Mouse (Mus musculus): Measurements from ENCODE around the gene Maz. TPM values are rescaled to one million over a fixed set of nuclear protein-coding genes. Genes with fewer than 3 reads are reported as not detected.

Maz gene
- total RNA-seq (2012; rRNA removed), result 231 and 234 TPM in 2 replicates
- polyA plus RNA-seq (2012; ENCODE audit: insufficient read depth in 1 of 2, insufficient read length in 2 of 2, low read depth in 1 of 2, low replicate concordance in 2 of 2, missing spikeins in 1 of 2), result 100 to 1,000 TPM in 1 of 2 experiments, not detected in 1; 540 TPM

GRCm38 (mm10) chr7:127026984-127027726, at the start of gene Maz:
Gene Maz (minus strand): TSS chr7:127027037.
- peaks cover 39% of the 10 kb centered on the region for H3K79me2 ChIP-seq (ENCODE audit: control insufficient read depth, insufficient read depth, low read length, poor library complexity)
- H3K4me3 ChIP-seq (ENCODE audit: control insufficient read depth in 1 of 2, insufficient read depth in 1 of 2, low read depth in 2 of 2, low read length in 2 of 2), result peak within 1 kb of the TSS; percentile 59 to 86
- H3K9ac ChIP-seq (ENCODE audit: control insufficient read depth, low read depth, low read length, poor library complexity, severe bottlenecking), result peak within 1 kb of the TSS; percentile 97
- no peaks in the 10 kb centered on the region for H3K27me3 ChIP-seq (ENCODE audit: control insufficient read depth in 1 of 2, insufficient read depth in 2 of 2, low read length in 2 of 2)
- peak within 1 kb of the TSS; percentile 98 for H3K27ac ChIP-seq (ENCODE audit: control insufficient read depth, low read depth, low read length)
- DNase-seq (ENCODE audit: low read depth, low spot score), result peak; percentile 100
- TF ChIP-seq CTCF (IDR thresholded peaks at IDR 0.05 in 2 of 3, conservative IDR thresholded peaks at IDR 0.05 in 1 of 3; ENCODE audit: control insufficient read depth in 1 of 3, insufficient read depth in 1 of 3, low read depth in 2 of 3, low read length in 3 of 3, poor library complexity in 1 of 3, severe bottlenecking in 1 of 3) (0 out of 6 replicates have a peak, but pooled peaks of 1 of the 3 experiments have one; percentile 2), SMC3 (IDR thresholded peaks at IDR 0.05; ENCODE audit: low read depth, low read length) (peak; percentile 19; the same call in 1 of the 2 replicates), BHLHE40 (IDR thresholded peaks at IDR 0.05; ENCODE audit: borderline replicate concordance, low read depth, low read length) (peak; percentile 15; the same call in 1 of the 2 replicates), MYB (IDR thresholded peaks at IDR 0.05; ENCODE audit: low read depth, low read length) (peak; percentile 98), USF1 (IDR thresholded peaks at IDR 0.05; ENCODE audit: low read depth, low read length) (peak; percentile 69), EP300 (IDR thresholded peaks at IDR 0.05; ENCODE audit: low read depth in 1 of 2, low read length in 2 of 2) (peak in 1 of 2 experiments; percentile 91; a peak in 2 of 4 replicates), SIN3A (IDR thresholded peaks at IDR 0.05; ENCODE audit: low read length) (peak; percentile 90), POLR2AphosphoS5 (IDR thresholded peaks at IDR 0.05; ENCODE audit: borderline replicate concordance, low read depth, low read length) (no peak; the same call in 1 of the 2 replicates), TBP (IDR thresholded peaks at IDR 0.05; ENCODE audit: low read depth, low read length) (peak; percentile 78), NELFE (IDR thresholded peaks at IDR 0.05; ENCODE audit: low read depth, low read length) (peak; percentile 23), POLR2A (IDR thresholded peaks at IDR 0.05; ENCODE audit: control insufficient read depth in 1 of 2, insufficient read depth in 1 of 2, low read depth in 1 of 2, low read length in 2 of 2, poor library complexity in 1 of 2) (peak; percentile 24 to 71; a peak in 2 of 4 replicates), HCFC1 (IDR thresholded peaks at IDR 0.05; ENCODE audit: low read depth, low read length) (peak; percentile 88), ETS1 (IDR thresholded peaks at IDR 0.05; ENCODE audit: low read depth, low read length) (peak; percentile 79), CHD1 (IDR thresholded peaks at IDR 0.05; ENCODE audit: low read depth, low read length) (no peak), MEF2A (IDR thresholded peaks at IDR 0.05; ENCODE audit: extremely low read depth, insufficient replicate concordance, low read depth, low read length, poor library complexity, severe bottlenecking) (no peak), ZNF384 (IDR thresholded peaks at IDR 0.05; ENCODE audit: low read depth, low read length) (no peak), CHD2 (IDR thresholded peaks at IDR 0.05; ENCODE audit: low read length) (peak; percentile 62), NRF1 (IDR thresholded peaks at IDR 0.05; ENCODE audit: insufficient read depth, low read depth, low read length, poor library complexity, severe bottlenecking) (peak; percentile 79), ELF1 (IDR thresholded peaks at IDR 0.05; ENCODE audit: low read depth, low read length) (0 out of 2 replicates have a peak, but pooled peaks have one; percentile 50), MAZ (IDR thresholded peaks at IDR 0.05; ENCODE audit: low read depth, low read length) (peak; percentile 100), UBTF (IDR thresholded peaks at IDR 0.05; ENCODE audit: borderline replicate concordance, insufficient read depth, low read depth, low read length) (no peak), ZMIZ1 (IDR thresholded peaks at IDR 0.05; ENCODE audit: low read depth, low read length) (peak; percentile 84), MAX (IDR thresholded peaks at IDR 0.05; ENCODE audit: low read length) (peak; percentile 73; the same call in 1 of the 2 replicates), ZC3H11A (IDR thresholded peaks at IDR 0.05; ENCODE audit: low read depth, low read length) (no peak), E2F4 (IDR thresholded peaks at IDR 0.05; ENCODE audit: borderline replicate concordance, low read depth, low read length) (peak; percentile 93; the same call in 1 of the 2 replicates), POLR2AphosphoS2 (IDR thresholded peaks at IDR 0.05; ENCODE audit: low read length) (peak; percentile 99), TCF12 (IDR thresholded peaks at IDR 0.05; ENCODE audit: low read depth, low read length) (peak; percentile 77)
- no peaks in the 10 kb centered on the region for H3K9me3 ChIP-seq (replicated peaks; ENCODE audit: insufficient read depth, low read length)
- peaks cover 28 to 49% of the 10 kb centered on the region in 2 experiments for H3K4me1 ChIP-seq (ENCODE audit: control insufficient read depth in 1 of 2, insufficient read depth in 2 of 2, low read length in 2 of 2)
- peaks cover 20 to 53% of the 10 kb centered on the region in 2 experiments for H3K36me3 ChIP-seq (ENCODE audit: control insufficient read depth in 1 of 2, insufficient read depth in 2 of 2, low read length in 2 of 2)
